Mouse (Mus musculus): ENCODE results near the gene Trmt112. TPM values are rescaled to one million over a fixed set of nuclear protein-coding genes. Genes with fewer than 3 reads are reported as not detected.

Trmt112 gene
- total RNA-seq, 2 experiments from 2014 or later, result 34.4 to 36.5 TPM

- peak; percentile 100 for DNase-seq (ENCODE audit: low spot score in 2 of 2)
- intact Hi-C loops (cut with DNase I), result loop anchor here (5.0 kb wide), 1 partner anchor 55 kb away; the partner anchor contains the start of gene Plcb3
Measured at GRCm38 (mm10) chr19:6921647-6922567, 12.4 kb downstream of the Trmt112 start, which contains the start of gene Esrra. Gene Esrra (minus strand): TSS chr19:6921813.

GRCm38 (mm10) chr19:6922901-6923735, 13.6 kb downstream of the Trmt112 start:
- intact Hi-C loops (cut with DNase I), result loop anchor here (5.0 kb wide), 1 partner anchor 54 kb away; the partner anchor contains the start of gene Plcb3
- no peak for DNase-seq (ENCODE audit: low spot score in 2 of 2)

- intact Hi-C loops (cut with DNase I), result loop anchor here (5.0 kb wide), 1 partner anchor 53 kb away; the partner anchor contains the start of gene Plcb3
- peak; percentile 89 to 92 for DNase-seq (ENCODE audit: low spot score in 2 of 2)
Measured at GRCm38 (mm10) chr19:6924461-6925306, 15.2 kb downstream of the Trmt112 start.

GRCm38 (mm10) chr19:6925307-6925573, 15.7 kb downstream of the Trmt112 start, which contains the start of gene Catsperz:
Gene Catsperz (minus strand): TSS chr19:6925380.
- intact Hi-C loops (cut with DNase I), result no loop called here
- DNase-seq (ENCODE audit: low spot score in 2 of 2), result no peak

- intact Hi-C loops (cut with DNase I), result no loop called here
- no peak for DNase-seq (ENCODE audit: low spot score in 2 of 2)
Measured at GRCm38 (mm10) chr19:6925611-6926329, 16.3 kb downstream of the Trmt112 start.

GRCm38 (mm10) chr19:6926559-6927255, 17.2 kb downstream of the Trmt112 start:
- no peak for DNase-seq (ENCODE audit: low spot score in 2 of 2)
- intact Hi-C loops (cut with DNase I), result no loop called here

GRCm38 (mm10) chr19:6928080-6928479, 18.6 kb downstream of the Trmt112 start:
- DNase-seq (ENCODE audit: low spot score in 2 of 2), result no peak
- intact Hi-C loops (cut with DNase I), result no loop called here

- DNase-seq (ENCODE audit: low spot score in 2 of 2), result no peak
- intact Hi-C loops (cut with DNase I), result loop anchor here (5.0 to 10.0 kb wide), 2 partner anchors 86 to 436 kb away; partner anchors contain the start of gene Fermt3
Measured at GRCm38 (mm10) chr19:6931002-6931401, 21.5 kb downstream of the Trmt112 start.

- DNase-seq (ENCODE audit: low spot score in 2 of 2), result no peak
- intact Hi-C loops (cut with DNase I), result loop anchor here (5.0 to 10.0 kb wide), 2 partner anchors 85 to 437 kb away; partner anchors contain the start of gene Fermt3
Measured at GRCm38 (mm10) chr19:6932018-6932417, 22.5 kb downstream of the Trmt112 start.

- no peak for DNase-seq (ENCODE audit: low spot score in 2 of 2)
- intact Hi-C loops (cut with DNase I), result loop anchor here (5.0 to 10.0 kb wide), 2 partner anchors 84 to 438 kb away; partner anchors contain the start of gene Fermt3
Measured at GRCm38 (mm10) chr19:6933102-6933435, 23.6 kb downstream of the Trmt112 start.

- intact Hi-C loops (cut with DNase I), result loop anchor here (5.0 to 10.0 kb wide), 2 partner anchors 84 to 439 kb away; partner anchors contain the start of gene Fermt3
- peak; percentile 56 to 63 for DNase-seq (ENCODE audit: low spot score in 2 of 2)
Measured at GRCm38 (mm10) chr19:6933436-6934194, 24.1 kb downstream of the Trmt112 start.

GRCm38 (mm10) chr19:6934195-6934977, 24.9 kb downstream of the Trmt112 start, which contains the start of gene Kcnk4:
Gene Kcnk4 (minus strand): TSS chr19:6934515.
- intact Hi-C loops (cut with DNase I), result loop anchor here (5.0 to 10.0 kb wide), 2 partner anchors 83 to 440 kb away; partner anchors contain the start of gene Fermt3
- DNase-seq (ENCODE audit: low spot score in 2 of 2), result no peak

GRCm38 (mm10) chr19:6936299-6936698, 26.8 kb downstream of the Trmt112 start:
- intact Hi-C loops (cut with DNase I), result loop anchor here (10.0 kb wide), 1 partner anchor 441 kb away; no protein-coding TSS in a partner anchor
- DNase-seq (ENCODE audit: low spot score in 2 of 2), result no peak

GRCm38 (mm10) chr19:6937541-6938465, 28.3 kb downstream of the Trmt112 start:
- DNase-seq (ENCODE audit: low spot score in 2 of 2), result no peak
- intact Hi-C loops (cut with DNase I), result loop anchor here (10.0 kb wide), 1 partner anchor 443 kb away; no protein-coding TSS in a partner anchor
